10 mouse cellular contexts compared by ENCODE assay signal in the genomic region with DNA sequence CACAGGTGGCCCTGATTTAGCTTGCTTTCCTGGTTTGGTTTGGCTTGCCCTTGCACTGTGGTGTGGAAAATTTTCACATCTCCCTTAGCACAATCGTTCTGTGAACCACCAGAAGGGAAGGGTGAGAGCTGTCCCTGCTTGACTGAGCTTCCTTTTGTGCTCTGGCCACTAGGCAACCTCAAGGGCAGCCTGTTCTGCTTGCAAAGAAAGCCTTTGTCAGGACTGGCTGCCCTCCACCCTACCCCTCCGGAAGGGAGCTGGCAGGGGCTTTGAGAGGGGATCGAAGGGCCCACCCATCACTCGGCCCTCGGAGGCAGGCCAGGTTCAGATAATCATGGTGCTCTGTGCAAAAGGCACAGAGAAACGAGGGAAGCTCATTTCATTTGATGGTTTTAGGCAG. TPM values are rescaled to one million over a fixed set of nuclear protein-coding genes. Genes with fewer than 3 reads are reported as not detected.
DNase-seq lines count a peak whose midpoint lies in the region; ATAC-seq and TF ChIP-seq lines count a peak whose summit lies in the region.
"Had no signal": no experiment of that assay in that cellular context is flagged by ENCODE, and none has a peak within 500 bp of the region (broad histone marks: within the 10 kb centered on the region; RNA-seq: fewer than 3 reads in every experiment).

No protein-coding gene starts in this region.

- no peaks in the 10 kb centered on the region for H3K4me1 ChIP-seq in hindbrain, postnatal 0 days (ENCODE audit: insufficient read depth, low read length)
- H3K4me1 ChIP-seq in midbrain, embryonic 13.5 days (replicated peaks), result peaks cover 11% of the 10 kb centered on the region

- 17% methylated on average over 6 of the region's 6 CpGs for WGBS in hindbrain, postnatal 0 days
- 12% methylated on average over 6 of the region's 6 CpGs for WGBS in midbrain, embryonic 13.5 days

- H3K36me3 ChIP-seq in hindbrain, postnatal 0 days (ENCODE audit: insufficient read depth, low read length), result no peaks in the 10 kb centered on the region
- no peaks in the 10 kb centered on the region for H3K36me3 ChIP-seq in midbrain, embryonic 13.5 days

- peak overlapping the region; percentile 28 for H3K27ac ChIP-seq in hindbrain, postnatal 0 days
- H3K27ac ChIP-seq in midbrain, embryonic 13.5 days, result no peak overlapping the region

- no peak overlapping the region for H3K4me3 ChIP-seq in hindbrain, postnatal 0 days (ENCODE audit: low read length)
- no peak overlapping the region for H3K4me3 ChIP-seq in midbrain, embryonic 13.5 days (replicated peaks)

- no peaks in the 10 kb centered on the region for H3K9me3 ChIP-seq in hindbrain, postnatal 0 days (ENCODE audit: low read length)
- H3K9me3 ChIP-seq in midbrain, embryonic 13.5 days, result no peaks in the 10 kb centered on the region

- H3K27me3 ChIP-seq in hindbrain, postnatal 0 days (ENCODE audit: insufficient read depth, low read length), result no peaks in the 10 kb centered on the region
- no peaks in the 10 kb centered on the region for H3K27me3 ChIP-seq in midbrain, embryonic 13.5 days

- TF ChIP-seq CTCF in hindbrain, postnatal 0 days (IDR thresholded peaks at IDR 0.05; ENCODE audit: low read depth), result peak; percentile 2; the same call in 1 of the 2 replicates

- peak; percentile 74 for ATAC-seq in frontal cortex, adult (ENCODE audit: low TSS enrichment)
- ATAC-seq in hindbrain, postnatal 0 days, result peak; percentile 91
- ATAC-seq in midbrain, embryonic 13.5 days, result peak; percentile 56
- ATAC-seq: liver, postnatal 0 days had no signal

- no peak for DNase-seq in frontal cortex, postnatal 25 days (ENCODE audit: low spot score in 2 of 2)
- DNase-seq in ZHBTc4 (ENCODE audit: low read depth, low spot score) (peak; percentile 48), MN1 (ENCODE audit: low spot score) (no peak)
- peak; percentile 62 for DNase-seq in hindbrain, postnatal 0 days (ENCODE audit: low spot score)
- DNase-seq in gastrocnemius, adult 8-10 months (ENCODE audit: low spot score in 2 of 2), result no peak
- DNase-seq in heart, postnatal 4 days, result no peak
- DNase-seq: kidney, postnatal 14 days; liver, postnatal 0 days had no signal

- no peak overlapping the region for H3K9ac ChIP-seq in hindbrain, postnatal 0 days (replicated peaks; ENCODE audit: low read length)
- no peak overlapping the region for H3K9ac ChIP-seq in midbrain, embryonic 13.5 days (replicated peaks)
- H3K9ac ChIP-seq: liver, postnatal 0 days had no signal

- no peak overlapping the region for H3K4me2 ChIP-seq in hindbrain, postnatal 0 days (ENCODE audit: low read depth, low read length)
- no peak overlapping the region for H3K4me2 ChIP-seq in midbrain, embryonic 13.5 days (replicated peaks)

RNA-seq across cellular contexts. Expression of a gene that starts 4.0 kb away (rescaled TPM):
- total RNA-seq in hindbrain, postnatal 0 days (2014; rRNA removed), result 0.21 and 3.1 TPM in 2 replicates
- 0.16 and 0.43 TPM in 2 replicates for polyA plus RNA-seq in hindbrain, postnatal 0 days (2015; fragmentation: Nextera tagmentation; extraction: Ambion mirVana)
- polyA plus RNA-seq in midbrain, embryonic 13.5 days (2015; fragmentation: Nextera tagmentation; extraction: Ambion mirVana), result 0.13 and 0.34 TPM in 2 replicates
- total RNA-seq in gastrocnemius, adult 8-10 months (2022), result not detected
- not detected for total RNA-seq in heart, postnatal 4 days (2021)

Comparison
In these comparisons a context has a peak if more than half of its experiments do, and no peak if none do; other contexts are left out.
1. DNase-seq: peak in ZHBTc4 (single experiment) and hindbrain, postnatal 0 days (single experiment); none in frontal cortex, postnatal 25 days (0 of 2), gastrocnemius, adult 8-10 months (0 of 2), MN1 (single experiment) and heart, postnatal 4 days (single experiment).
2. Peak in every context shown above with its lines, with median percentiles within 50 percentile points of each other: ATAC-seq.